Mouse (Mus musculus) lung, adult 2 months (tissue): ENCODE results near the gene Myb.

Source experiments
- CTCF ChIP-seq: fragments of 200-500 bp; IDR thresholded peaks from 2 replicates; pipeline ENCODE4 v1.5.1; 2011; ENCODE audit warnings: mild to moderate bottlenecking, low read length, control low read depth; ENCODE audit not compliant: insufficient read depth
- POLR2A ChIP-seq: fragments of 200-500 bp; IDR thresholded peaks from 2 replicates; pipeline ENCODE4 v1.6.1; 2011; ENCODE audit warnings: low read depth, mild to moderate bottlenecking, control low read depth, low read length, borderline replicate concordance; ENCODE audit errors: extremely low read depth

DNA sequence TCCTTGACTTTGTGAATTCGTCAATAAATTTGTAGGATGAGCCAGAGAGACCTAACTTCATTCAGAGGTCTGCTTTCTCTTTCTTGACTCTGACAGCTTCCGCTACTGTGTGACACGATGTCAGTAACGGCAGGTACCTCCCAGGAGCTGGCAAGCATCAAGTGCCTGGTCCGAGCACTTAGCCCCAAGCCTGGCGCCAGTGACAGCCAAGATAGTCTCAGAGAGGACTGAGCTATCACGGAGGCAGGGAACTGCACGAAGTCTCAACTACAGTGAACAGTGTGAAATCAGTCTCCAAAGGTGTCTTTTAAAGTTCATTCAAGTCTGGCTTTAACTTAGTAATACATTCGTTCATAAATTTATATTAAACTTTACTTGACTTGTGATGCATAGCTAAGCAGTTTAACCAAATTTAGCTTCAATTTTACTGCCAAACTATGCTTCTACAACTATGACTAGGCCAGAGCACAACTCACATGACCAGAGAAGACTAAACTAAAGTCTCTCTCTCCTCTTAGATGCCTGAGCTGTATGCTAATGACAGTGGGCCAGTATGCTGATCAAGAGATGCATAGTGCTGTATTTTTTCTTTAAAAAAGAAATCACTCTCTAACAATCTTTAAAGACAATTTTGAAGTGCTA is 29.1 kb upstream of the Myb start:
- no peak for TF ChIP-seq CTCF
- no peak for TF ChIP-seq POLR2A
